Mouse (Mus musculus) hindbrain, embryonic 13.5 days (tissue): ENCODE measurements around the gene Plekhg2. TPM values are rescaled to one million over a fixed set of nuclear protein-coding genes. Genes with fewer than 3 reads are reported as not detected.

ENCODE experiments used
- ATAC-seq: fragments of 200-750 bp; cut with Nextera tagmentation; 2 replicates; pipeline ENCODE4 v1.8.0; 2017; ENCODE audit warnings: moderate TSS enrichment; ENCODE audit not compliant: low FRiP score
- H3K27ac ChIP-seq: fragments of 300-500 bp; sonication (generic); 2 replicates; pipeline ENCODE4 v1.5.1; 2015; ENCODE audit warnings: inconsistent platforms, mild to moderate bottlenecking, moderate library complexity
- H3K27me3 ChIP-seq: fragments of 300-500 bp; sonication (generic); 2 replicates; pipeline ENCODE4 v1.6.1; 2015; ENCODE audit warnings: mild to moderate bottlenecking, inconsistent platforms
- H3K36me3 ChIP-seq: fragments of 300-500 bp; sonication (generic); 2 replicates; pipeline ENCODE4 v1.6.1; 2015; ENCODE audit warnings: mild to moderate bottlenecking, inconsistent platforms
- H3K4me1 ChIP-seq: fragments of 300-500 bp; sonication (generic); replicated peaks from 2 replicates; pipeline ENCODE4 v1.6.1; 2015; ENCODE audit warnings: inconsistent platforms
- H3K4me2 ChIP-seq: fragments of 300-500 bp; sonication (generic); 2 replicates; pipeline ENCODE4 v1.6.1; 2015; ENCODE audit warnings: inconsistent platforms, mild to moderate bottlenecking, moderate library complexity
- H3K4me3 ChIP-seq: fragments of 300-500 bp; sonication (generic); 2 replicates; pipeline ENCODE4 v1.5.1; 2015; ENCODE audit warnings: mild to moderate bottlenecking, inconsistent platforms
- H3K9ac ChIP-seq: fragments of 300-500 bp; sonication (generic); 2 replicates; pipeline ENCODE4 v1.6.1; 2015; ENCODE audit warnings: mild to moderate bottlenecking, inconsistent platforms
- H3K9me3 ChIP-seq: fragments of 300-500 bp; sonication (generic); 2 replicates; pipeline ENCODE4 v1.6.1; 2016; ENCODE audit warnings: inconsistent platforms
- WGBS: fragments of 180-500 bp; shearing (Covaris S2); methylation state at CpG from one replicate; pipeline ENCODE4 v1.1.7; 2015; 5-methylcytosine and 5-hydroxymethylcytosine counted together
- polyA plus RNA-seq: library from polyadenylated mRNA; unstranded; fragments of >200 nt; fragmentation: Nextera tagmentation; extraction: Ambion mirVana; gene quantifications from 2 replicates; pipeline ENCODE4 v1.2.1, GENCODE M21; 2015

Plekhg2 gene
- polyA plus RNA-seq, 1 experiment from 2014 or later, result 34.6 TPM

DNA sequence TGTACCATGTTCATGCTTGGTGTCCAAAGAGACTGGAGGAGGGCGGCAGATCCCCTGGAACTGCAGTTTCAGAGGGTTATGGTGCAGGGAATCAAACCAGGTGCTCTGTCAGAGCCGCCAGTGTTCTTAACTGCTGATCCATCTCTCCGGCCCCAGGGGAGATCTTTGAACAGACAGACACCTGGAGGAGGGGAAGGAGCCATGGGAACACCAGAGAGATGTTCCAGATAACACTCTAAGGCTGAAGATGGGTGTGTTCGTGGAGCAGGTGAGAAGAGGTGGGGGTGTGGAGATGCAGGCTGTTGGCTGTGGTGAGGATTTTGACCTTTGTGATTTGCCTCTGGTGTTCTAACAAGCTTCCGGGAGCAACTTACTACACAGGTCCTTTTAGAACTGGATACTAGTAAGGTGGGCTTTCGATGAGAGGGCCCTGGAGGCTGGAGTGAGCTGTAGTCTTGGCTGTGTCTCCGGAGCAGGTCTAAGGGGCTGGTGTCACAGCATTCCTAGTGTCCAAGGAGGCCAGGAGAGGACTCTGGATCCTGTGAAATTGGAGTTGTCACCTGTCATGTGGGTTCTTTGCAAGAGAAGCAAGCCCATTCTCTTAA is 1.6 kb upstream of the Plekhg2 start:
- no peak for ATAC-seq
- H3K9me3 ChIP-seq, result no peaks in the 10 kb centered on the region
- WGBS, result 82% methylated on average over 7 of the region's 7 CpGs
- H3K27ac ChIP-seq, result 0 out of 2 replicates have a peak overlapping the region, but pooled peaks have one; percentile 23
- no peak overlapping the region for H3K4me2 ChIP-seq
- H3K9ac ChIP-seq, result no peak overlapping the region
- no peak overlapping the region for H3K4me3 ChIP-seq
- H3K4me1 ChIP-seq, result peaks cover 68% of the 10 kb centered on the region
- H3K36me3 ChIP-seq, result peaks cover 8% of the 10 kb centered on the region; the same call in 1 of the 2 replicates
- peaks cover 9% of the 10 kb centered on the region; the same call in 1 of the 2 replicates for H3K27me3 ChIP-seq

DNA sequence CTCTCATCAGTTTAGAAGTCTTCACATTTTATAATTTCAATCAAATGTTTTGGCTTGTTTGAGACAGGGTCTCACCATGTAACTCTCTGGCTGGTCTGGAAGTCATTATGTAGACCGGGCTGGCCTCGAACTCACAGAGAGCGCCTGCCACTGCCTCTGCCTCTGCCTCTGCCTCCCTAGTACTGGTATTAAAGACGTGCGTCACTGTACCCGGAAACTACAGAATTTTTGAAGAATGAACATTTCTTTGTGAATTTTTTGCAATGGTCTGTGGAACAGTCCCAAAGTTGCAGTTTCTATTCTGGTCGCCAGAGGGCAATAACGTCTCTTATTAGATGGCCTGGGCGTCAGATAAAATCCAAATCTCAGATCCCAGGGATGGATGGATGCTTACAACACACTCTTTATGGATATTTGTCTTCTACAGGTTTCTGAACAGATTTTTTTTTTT is 757 bp upstream of the Plekhg2 start:
- no peaks in the 10 kb centered on the region for H3K9me3 ChIP-seq
- 0% methylated on average over 9 of the region's 9 CpGs for WGBS
- peaks cover 8% of the 10 kb centered on the region; the same call in 1 of the 2 replicates for H3K27me3 ChIP-seq
- peaks cover 15% of the 10 kb centered on the region for H3K36me3 ChIP-seq
- H3K4me2 ChIP-seq, result peak overlapping the region; percentile 94
- H3K9ac ChIP-seq, result no peak overlapping the region
- peaks cover 66% of the 10 kb centered on the region for H3K4me1 ChIP-seq
- ATAC-seq, result peak; percentile 3
- peak overlapping the region; percentile 91 for H3K27ac ChIP-seq
- peak overlapping the region; percentile 77 for H3K4me3 ChIP-seq

DNA sequence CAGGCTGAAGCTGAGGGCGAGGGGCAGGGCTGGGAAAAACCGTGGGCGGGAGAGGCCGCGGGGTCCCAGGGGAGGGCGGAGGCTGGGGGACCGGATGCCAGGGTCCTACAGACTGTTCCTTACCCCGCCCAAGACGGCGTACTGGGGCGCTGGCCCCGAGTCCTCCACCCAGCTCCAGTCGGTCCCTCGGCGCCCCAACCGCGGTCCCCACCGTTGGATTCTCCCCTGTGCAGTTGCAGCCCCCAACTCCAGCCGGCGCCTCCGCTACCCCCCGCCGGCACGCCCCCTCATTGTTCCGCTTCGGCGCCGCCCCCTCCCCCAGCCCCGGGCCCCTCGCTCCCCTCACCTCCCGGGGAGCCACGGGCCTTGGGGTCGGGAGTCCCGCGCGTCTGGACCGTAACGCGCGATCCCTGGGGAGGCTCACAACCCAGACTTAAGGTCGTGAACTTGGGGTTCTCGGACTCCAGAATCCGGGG is 847 bp downstream of the Plekhg2 start:
- Histone ChIP-seq H3K9me3 (no peaks in the 10 kb centered on the region), H3K9ac (peak overlapping the region; percentile 89), H3K4me2 (peak overlapping the region; percentile 94), H3K4me3 (peak overlapping the region; percentile 77), H3K36me3 (peaks cover 30% of the 10 kb centered on the region), H3K4me1 (peaks cover 56% of the 10 kb centered on the region), H3K27ac (peak overlapping the region; percentile 91), H3K27me3 (no peaks in the 10 kb centered on the region)
- 0% methylated on average over 43 of the region's 43 CpGs for WGBS
- peak; percentile 3; the same call in 1 of the 2 replicates for ATAC-seq

DNA sequence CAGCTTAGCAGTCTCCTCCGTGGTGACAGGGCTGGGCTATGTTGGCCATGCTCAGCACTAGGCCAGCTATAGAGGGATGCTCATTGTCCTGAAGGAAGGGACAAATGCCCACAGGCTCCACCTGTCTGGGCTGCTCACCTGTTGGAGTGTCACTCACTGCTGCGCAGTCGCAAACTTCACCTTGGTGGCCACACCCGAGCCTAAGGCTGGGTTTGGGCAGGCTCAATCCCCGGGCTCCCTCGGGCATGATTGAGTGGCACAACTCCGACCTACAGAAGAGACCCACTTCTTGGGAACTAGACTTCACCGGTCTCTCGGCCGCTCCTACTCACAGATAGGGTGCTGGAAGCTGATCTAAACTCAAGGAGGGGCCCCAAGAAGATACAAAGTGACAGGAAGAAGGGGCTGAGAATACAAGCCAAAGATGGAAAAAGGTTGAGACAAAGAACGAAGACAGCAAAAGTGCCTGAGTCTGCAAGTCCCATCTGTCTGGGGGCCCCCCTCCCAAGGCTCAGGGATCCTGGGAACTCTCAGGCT is 1.4 kb downstream of the Plekhg2 start:
- no peaks in the 10 kb centered on the region for H3K27me3 ChIP-seq
- no peak for ATAC-seq
- peak overlapping the region; percentile 91 for H3K27ac ChIP-seq
- no peaks in the 10 kb centered on the region for H3K9me3 ChIP-seq
- peaks cover 50% of the 10 kb centered on the region for H3K4me1 ChIP-seq
- H3K9ac ChIP-seq, result peak overlapping the region; percentile 89
- peaks cover 33% of the 10 kb centered on the region for H3K36me3 ChIP-seq
- peak overlapping the region; percentile 94 for H3K4me2 ChIP-seq
- 11% methylated on average over 11 of the region's 11 CpGs for WGBS
- H3K4me3 ChIP-seq, result peak overlapping the region; percentile 77

DNA sequence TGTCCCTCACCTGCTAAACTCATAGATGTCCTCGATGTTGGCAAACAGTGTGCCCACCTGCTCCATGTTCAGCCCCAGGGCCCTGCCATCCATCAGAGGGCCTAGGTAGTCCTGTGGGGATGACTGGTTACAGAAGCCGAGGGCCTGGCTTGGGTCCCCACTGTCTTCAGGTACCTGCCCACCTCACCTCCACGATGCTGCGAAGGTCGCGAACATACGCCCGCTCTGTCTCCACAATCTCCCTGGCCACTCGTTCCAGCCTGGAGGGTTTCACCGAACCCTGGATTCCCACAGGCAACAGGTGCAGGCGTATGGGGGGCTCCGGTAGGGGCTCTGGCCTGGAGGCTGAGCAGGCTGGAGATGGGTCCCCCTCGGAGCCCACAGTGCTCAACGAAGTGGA is 2.3 kb downstream of the Plekhg2 start:
- Histone ChIP-seq H3K9me3 (no peaks in the 10 kb centered on the region), H3K4me3 (peak overlapping the region; percentile 77), H3K27me3 (no peaks in the 10 kb centered on the region), H3K4me2 (peak overlapping the region; percentile 94), H3K9ac (peak overlapping the region; percentile 89), H3K4me1 (peaks cover 41% of the 10 kb centered on the region), H3K27ac (no peak overlapping the region), H3K36me3 (peaks cover 37% of the 10 kb centered on the region)
- ATAC-seq, result no peak
- 91% methylated on average over 14 of the region's 14 CpGs for WGBS

DNA sequence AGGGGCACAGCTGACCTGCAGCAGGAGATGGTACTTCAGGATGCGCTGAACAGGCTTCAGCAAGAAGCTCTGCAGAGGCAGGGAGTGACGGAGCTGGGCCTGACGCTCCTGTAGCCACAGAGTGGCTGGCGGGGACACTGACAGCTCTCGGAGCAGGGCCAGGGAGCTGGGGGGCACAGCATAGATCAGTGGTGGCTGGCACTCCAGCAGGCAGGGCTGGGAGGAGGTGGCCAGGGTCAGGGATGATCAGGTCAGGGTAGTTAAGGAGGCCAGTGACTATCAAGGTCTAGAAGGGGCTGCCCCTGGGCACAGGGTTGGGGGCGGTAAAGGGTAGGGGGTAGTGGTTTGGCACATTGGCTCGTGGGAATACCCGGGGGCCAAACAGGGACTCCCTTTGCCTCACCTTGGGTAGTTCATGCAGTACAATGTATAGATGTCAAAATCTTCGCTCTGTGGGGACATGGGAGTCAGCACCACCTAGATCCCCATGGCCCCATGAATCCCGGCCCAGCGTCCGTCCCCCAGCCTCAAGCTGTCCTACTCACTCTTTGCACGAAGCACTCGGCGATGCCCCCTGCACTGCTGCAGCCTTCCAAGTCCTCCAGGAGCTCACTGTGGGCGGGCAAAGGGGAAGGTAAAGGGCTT is 4.0 kb downstream of the Plekhg2 start:
- no peak for ATAC-seq
- H3K4me2 ChIP-seq, result no peak overlapping the region
- no peaks in the 10 kb centered on the region for H3K9me3 ChIP-seq
- no peak overlapping the region for H3K27ac ChIP-seq
- no peaks in the 10 kb centered on the region for H3K27me3 ChIP-seq
- peaks cover 54% of the 10 kb centered on the region for H3K36me3 ChIP-seq
- no peak overlapping the region for H3K4me3 ChIP-seq
- WGBS, result 93% methylated on average over 16 of the region's 16 CpGs
- no peak overlapping the region for H3K9ac ChIP-seq
- peaks cover 33% of the 10 kb centered on the region for H3K4me1 ChIP-seq

DNA sequence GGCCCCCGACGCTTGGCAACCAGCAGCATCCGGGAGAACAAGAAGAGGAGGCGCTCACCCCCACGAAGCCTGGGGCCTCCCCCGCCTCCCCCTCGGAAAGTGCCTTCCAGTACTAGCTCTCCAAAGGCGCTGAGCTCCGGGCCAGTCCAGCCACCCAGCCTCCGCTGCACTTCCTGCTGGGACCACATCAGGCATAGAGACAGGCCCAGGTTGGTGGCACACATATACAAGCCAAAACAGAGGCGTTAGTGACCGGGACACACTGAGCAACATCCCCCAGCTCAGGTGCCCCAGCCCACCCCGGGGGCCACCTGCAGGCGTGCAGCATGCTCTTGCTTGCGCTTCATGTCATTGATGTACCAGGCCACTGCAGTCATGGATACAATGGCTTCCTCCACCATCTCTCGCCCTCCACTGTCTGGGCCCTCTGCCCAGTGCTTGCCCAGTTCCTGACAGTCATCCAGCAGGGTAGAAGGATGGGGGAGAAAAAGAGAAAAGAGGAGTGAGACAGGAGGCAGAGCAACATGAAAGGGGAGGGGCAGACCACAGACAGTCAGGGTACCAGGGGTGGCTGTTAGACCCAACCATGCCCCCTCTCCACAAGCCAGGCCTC is 4.6 kb downstream of the Plekhg2 start:
- Histone ChIP-seq H3K4me1 (peaks cover 33% of the 10 kb centered on the region), H3K27ac (no peak overlapping the region), H3K36me3 (peaks cover 58% of the 10 kb centered on the region), H3K4me3 (no peak overlapping the region), H3K4me2 (no peak overlapping the region), H3K27me3 (no peaks in the 10 kb centered on the region), H3K9ac (no peak overlapping the region), H3K9me3 (no peaks in the 10 kb centered on the region)
- no peak for ATAC-seq
- 91% methylated on average over 16 of the region's 16 CpGs for WGBS

DNA sequence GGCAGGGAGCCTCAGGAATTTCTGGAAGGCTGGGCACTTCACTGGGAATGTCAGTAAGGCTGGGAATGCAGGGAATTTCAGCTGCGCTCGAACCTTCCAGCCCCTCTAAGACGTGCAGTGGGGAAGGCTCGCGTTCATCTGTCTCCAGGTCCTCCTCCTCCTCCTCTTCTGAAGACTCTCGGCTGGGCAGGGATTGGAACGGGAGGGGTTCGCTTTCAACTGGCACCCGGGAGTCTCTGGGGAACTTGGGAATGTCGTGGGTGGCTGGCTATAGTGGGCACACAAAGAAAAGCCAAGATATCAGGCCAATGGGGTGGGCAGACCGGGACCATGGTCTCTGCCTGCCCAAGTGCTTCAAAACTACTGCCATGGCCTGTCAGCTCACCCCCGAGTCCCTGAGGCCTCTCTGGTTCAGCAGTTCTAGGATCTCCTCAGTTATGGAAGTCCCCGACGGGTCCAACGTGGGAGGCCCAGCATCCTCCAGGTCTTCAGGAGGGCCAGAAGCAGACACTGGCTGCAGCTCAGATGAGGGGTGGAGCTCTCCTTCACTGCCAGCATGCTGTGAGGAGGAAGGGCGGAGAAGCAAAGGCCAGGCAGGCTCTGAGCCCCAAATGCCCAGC is 9.8 kb downstream of the Plekhg2 start:
- Histone ChIP-seq H3K9ac (no peak overlapping the region), H3K27ac (no peak overlapping the region), H3K4me3 (no peak overlapping the region), H3K4me1 (peaks cover 10% of the 10 kb centered on the region), H3K9me3 (no peaks in the 10 kb centered on the region), H3K36me3 (peaks cover 77% of the 10 kb centered on the region), H3K27me3 (no peaks in the 10 kb centered on the region), H3K4me2 (no peak overlapping the region)
- no peak for ATAC-seq
- WGBS, result 90% methylated on average over 16 of the region's 16 CpGs

DNA sequence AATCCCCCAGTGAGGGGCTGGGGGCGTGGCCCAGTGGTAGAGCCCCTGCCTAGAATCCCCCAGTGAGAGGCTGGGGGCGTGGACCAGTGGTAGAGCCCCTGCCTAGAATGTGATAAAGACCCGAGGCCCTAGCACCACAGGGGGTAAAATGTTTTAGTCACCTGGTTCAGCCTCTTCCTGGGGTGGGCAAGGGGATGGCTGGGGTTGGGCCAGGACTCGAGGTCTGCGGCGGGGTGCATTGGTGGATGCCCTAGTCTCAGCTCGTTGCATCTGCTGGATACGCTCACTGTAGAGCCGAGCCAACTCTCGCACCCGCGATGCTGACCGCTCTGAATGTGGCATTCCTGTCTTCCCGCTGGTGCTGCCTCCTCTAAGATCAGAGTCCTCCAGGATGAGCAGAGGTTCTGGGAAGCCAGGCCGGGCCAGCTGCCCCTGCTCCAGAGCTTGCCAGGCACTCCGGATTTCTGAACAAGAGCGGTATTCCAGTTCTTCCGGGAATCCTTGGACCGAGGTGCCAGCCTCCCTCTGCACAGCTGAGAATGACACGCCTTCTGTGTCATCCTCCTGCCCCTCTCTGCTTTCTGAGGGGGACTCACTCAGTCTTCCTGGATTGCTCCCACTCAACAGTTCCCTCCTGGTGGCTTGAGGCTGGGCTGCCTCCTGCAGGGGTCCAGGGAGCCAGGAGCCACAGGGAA is 10.6 kb downstream of the Plekhg2 start:
- Histone ChIP-seq H3K27me3 (no peaks in the 10 kb centered on the region), H3K9ac (no peak overlapping the region), H3K27ac (no peak overlapping the region), H3K4me1 (peaks cover 16% of the 10 kb centered on the region), H3K4me3 (no peak overlapping the region), H3K9me3 (no peaks in the 10 kb centered on the region), H3K36me3 (peaks cover 71% of the 10 kb centered on the region), H3K4me2 (no peak overlapping the region)
- no peak for ATAC-seq
- WGBS, result 93% methylated on average over 20 of the region's 20 CpGs

DNA sequence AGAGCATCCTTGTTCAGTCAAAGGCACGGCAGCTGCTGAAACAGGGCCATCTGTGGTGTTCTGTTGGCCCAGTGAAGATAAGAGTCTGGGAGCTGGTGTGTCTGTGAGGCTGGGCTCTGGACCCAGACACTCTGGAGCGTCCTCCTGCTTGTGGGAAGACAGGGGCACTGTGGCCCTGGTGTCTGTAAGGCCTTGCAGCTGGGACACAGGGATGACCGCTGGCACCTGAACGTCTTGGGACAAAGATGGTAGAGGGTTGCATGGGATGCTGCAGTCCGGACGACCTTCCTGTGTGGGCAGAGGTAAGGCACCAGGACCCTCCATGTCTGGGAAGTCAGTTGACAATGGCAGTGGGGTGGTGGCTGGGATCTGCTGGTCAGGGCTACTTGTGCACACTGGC is 12.1 kb downstream of the Plekhg2 start:
- 97% methylated on average over 6 of the region's 6 CpGs for WGBS

DNA sequence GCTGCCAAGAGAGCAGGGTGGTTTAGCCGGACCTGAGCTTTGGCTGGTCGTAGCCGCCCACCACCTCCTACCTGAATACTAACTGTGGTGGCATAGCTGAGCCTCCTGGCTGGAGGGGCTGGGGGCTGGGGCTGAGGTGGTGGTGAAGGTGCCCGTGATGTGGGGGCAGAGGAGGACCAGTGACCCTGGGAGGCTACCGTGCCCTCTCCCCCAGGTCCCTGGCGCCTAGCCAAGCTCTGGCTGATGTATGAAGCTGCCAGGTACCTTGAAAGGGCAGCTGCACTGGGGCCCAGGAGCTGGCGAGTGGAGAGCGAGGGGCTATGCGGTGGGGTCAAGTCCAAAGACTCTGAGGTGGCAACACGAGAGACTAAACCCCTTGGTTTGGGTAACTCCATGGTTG is 12.5 kb downstream of the Plekhg2 start:
- no peak overlapping the region for H3K4me2 ChIP-seq
- no peak overlapping the region; the same call in 1 of the 2 replicates for H3K9ac ChIP-seq
- ATAC-seq, result no peak
- no peaks in the 10 kb centered on the region for H3K9me3 ChIP-seq
- H3K4me3 ChIP-seq, result no peak overlapping the region
- H3K27ac ChIP-seq, result no peak overlapping the region
- no peaks in the 10 kb centered on the region for H3K27me3 ChIP-seq
- WGBS, result 93% methylated on average over 10 of the region's 10 CpGs
- peaks cover 64% of the 10 kb centered on the region for H3K36me3 ChIP-seq
- peaks cover 16% of the 10 kb centered on the region for H3K4me1 ChIP-seq

More for the DNA sequence above, 12.1 kb downstream of the Plekhg2 start:
- Histone ChIP-seq H3K4me1 (peaks cover 16% of the 10 kb centered on the region), H3K27ac (no peak overlapping the region), H3K27me3 (no peaks in the 10 kb centered on the region), H3K9me3 (no peaks in the 10 kb centered on the region), H3K36me3 (peaks cover 64% of the 10 kb centered on the region), H3K4me3 (no peak overlapping the region), H3K9ac (no peak overlapping the region), H3K4me2 (no peak overlapping the region)
- no peak for ATAC-seq
